Mouse (Mus musculus): ENCODE data around the gene Traf3ip1. TPM values are rescaled to one million over a fixed set of nuclear protein-coding genes. Genes with fewer than 3 reads are reported as not detected.
"Not testable (repeated sequence)": the region's sequence is repeated elsewhere in the genome, so short reads cannot be mapped to it uniquely, and the experiment has no call there.

Traf3ip1 gene
- polyA plus RNA-seq, 1 experiment from 2014 or later, result 4.8 TPM

GRCm38 (mm10) chr1:91466186-91466585 lies 28.3 kb upstream of the Traf3ip1 start:
- H3K4me3 ChIP-seq, result no peak overlapping the region
- no peak overlapping the region for H3K4me2 ChIP-seq
- ATAC-seq (ENCODE audit: insufficient number of reproducible peaks, low FRiP score), result no peak
- no peaks in the 10 kb centered on the region for H3K36me3 ChIP-seq
- no peaks in the 10 kb centered on the region for H3K27me3 ChIP-seq (replicated peaks)
- 0 out of 2 replicates have a peak, but pooled peaks cover 2% of the 10 kb centered on the region for H3K9me3 ChIP-seq (replicated peaks)
- no peak overlapping the region for H3K9ac ChIP-seq
- H3K4me1 ChIP-seq (replicated peaks), result peaks cover 18% of the 10 kb centered on the region
- 89% methylated on average over 6 of the region's 6 CpGs for WGBS
- H3K27ac ChIP-seq (ENCODE audit: poor library complexity, severe bottlenecking), result no peak overlapping the region

- H3K4me1 ChIP-seq (replicated peaks), result peaks cover 13% of the 10 kb centered on the region
- H3K9me3 ChIP-seq (replicated peaks), result 0 out of 2 replicates have a peak, but pooled peaks cover 2% of the 10 kb centered on the region
- H3K9ac ChIP-seq, result no peak overlapping the region
- H3K36me3 ChIP-seq, result no peaks in the 10 kb centered on the region
- 74% methylated on average over 4 of the region's 4 CpGs for WGBS
- no peak overlapping the region for H3K27ac ChIP-seq (ENCODE audit: poor library complexity, severe bottlenecking)
- no peak for ATAC-seq (ENCODE audit: insufficient number of reproducible peaks, low FRiP score)
- H3K27me3 ChIP-seq (replicated peaks), result no peaks in the 10 kb centered on the region
- H3K4me2 ChIP-seq, result no peak overlapping the region
- no peak overlapping the region for H3K4me3 ChIP-seq
These were observed 24.5 kb upstream of the Traf3ip1 start for GRCm38 (mm10) chr1:91469888-91470419.

- not testable (repeated sequence) for H3K36me3 ChIP-seq; H3K9ac ChIP-seq; H3K9me3 ChIP-seq (replicated peaks); H3K4me1 ChIP-seq (replicated peaks); H3K4me2 ChIP-seq; H3K27me3 ChIP-seq (replicated peaks); ATAC-seq (ENCODE audit: insufficient number of reproducible peaks, low FRiP score); H3K27ac ChIP-seq (ENCODE audit: poor library complexity, severe bottlenecking); H3K4me3 ChIP-seq
- 96% methylated on average over 13 of the region's 13 CpGs for WGBS
These were observed 16.3 kb upstream of the Traf3ip1 start for GRCm38 (mm10) chr1:91478145-91478544.

GRCm38 (mm10) chr1:91478958-91479357 lies 15.5 kb upstream of the Traf3ip1 start:
- Histone ChIP-seq H3K4me1 (replicated peaks) (0 out of 2 replicates have a peak, but pooled peaks cover 5% of the 10 kb centered on the region), H3K36me3 (no peaks in the 10 kb centered on the region), H3K9me3 (replicated peaks) (peaks cover 8% of the 10 kb centered on the region; the same call in 1 of the 2 replicates), H3K4me3 (no peak overlapping the region), H3K27me3 (replicated peaks) (0 out of 2 replicates have a peak, but pooled peaks cover 3% of the 10 kb centered on the region), H3K9ac (no peak overlapping the region), H3K4me2 (no peak overlapping the region), H3K27ac (ENCODE audit: poor library complexity, severe bottlenecking) (no peak overlapping the region)
- WGBS, result 90% methylated on average over 1 of the region's 1 CpGs
- ATAC-seq (ENCODE audit: insufficient number of reproducible peaks, low FRiP score), result no peak

GRCm38 (mm10) chr1:91482616-91483211 lies 11.7 kb upstream of the Traf3ip1 start:
- 62% methylated on average over 7 of the region's 7 CpGs for WGBS
- H3K27ac ChIP-seq (ENCODE audit: poor library complexity, severe bottlenecking), result no peak overlapping the region
- no peak for ATAC-seq (ENCODE audit: insufficient number of reproducible peaks, low FRiP score)

GRCm38 (mm10) chr1:91483304-91484010 lies 11.0 kb upstream of the Traf3ip1 start:
- 0 out of 2 replicates have a peak, but pooled peaks cover 3% of the 10 kb centered on the region for H3K27me3 ChIP-seq (replicated peaks)
- H3K9me3 ChIP-seq (replicated peaks), result peaks cover 4% of the 10 kb centered on the region; the same call in 1 of the 2 replicates
- H3K9ac ChIP-seq, result no peak overlapping the region
- 0 out of 2 replicates have a peak, but pooled peaks cover 7% of the 10 kb centered on the region for H3K4me1 ChIP-seq (replicated peaks)
- H3K27ac ChIP-seq (ENCODE audit: poor library complexity, severe bottlenecking), result no peak overlapping the region
- no peaks in the 10 kb centered on the region for H3K36me3 ChIP-seq
- 0 out of 2 replicates have a peak, but pooled peaks have one; percentile 51 for ATAC-seq (ENCODE audit: insufficient number of reproducible peaks, low FRiP score)
- H3K4me3 ChIP-seq, result no peak overlapping the region
- H3K4me2 ChIP-seq, result no peak overlapping the region
- WGBS, result 31% methylated on average over 10 of the region's 10 CpGs

More at GRCm38 (mm10) chr1:91482616-91483211, 11.7 kb upstream of the Traf3ip1 start:
- Histone ChIP-seq H3K4me3 (no peak overlapping the region), H3K9me3 (replicated peaks) (peaks cover 8% of the 10 kb centered on the region; the same call in 1 of the 2 replicates), H3K4me1 (replicated peaks) (0 out of 2 replicates have a peak, but pooled peaks cover 7% of the 10 kb centered on the region), H3K9ac (no peak overlapping the region), H3K27me3 (replicated peaks) (0 out of 2 replicates have a peak, but pooled peaks cover 3% of the 10 kb centered on the region), H3K4me2 (no peak overlapping the region), H3K36me3 (no peaks in the 10 kb centered on the region)

GRCm38 (mm10) chr1:91484011-91484346 lies 10.5 kb upstream of the Traf3ip1 start:
- WGBS, result 68% methylated on average over 5 of the region's 5 CpGs
- Histone ChIP-seq H3K27ac (ENCODE audit: poor library complexity, severe bottlenecking) (no peak overlapping the region), H3K9me3 (replicated peaks) (peaks cover 2% of the 10 kb centered on the region; the same call in 1 of the 2 replicates), H3K27me3 (replicated peaks) (0 out of 2 replicates have a peak, but pooled peaks cover 3% of the 10 kb centered on the region), H3K9ac (no peak overlapping the region), H3K4me1 (replicated peaks) (0 out of 2 replicates have a peak, but pooled peaks cover 7% of the 10 kb centered on the region), H3K36me3 (no peaks in the 10 kb centered on the region), H3K4me2 (no peak overlapping the region), H3K4me3 (no peak overlapping the region)
- ATAC-seq (ENCODE audit: insufficient number of reproducible peaks, low FRiP score), result no peak

GRCm38 (mm10) chr1:91485422-91485821 lies 9.0 kb upstream of the Traf3ip1 start:
- H3K9me3 ChIP-seq (replicated peaks), result no peaks in the 10 kb centered on the region
- WGBS, result 75% methylated on average over 3 of the region's 3 CpGs
- no peak for ATAC-seq (ENCODE audit: insufficient number of reproducible peaks, low FRiP score)

GRCm38 (mm10) chr1:91486165-91486564 lies 8.3 kb upstream of the Traf3ip1 start:
- Histone ChIP-seq H3K9ac (no peak overlapping the region), H3K4me2 (no peak overlapping the region), H3K27ac (ENCODE audit: poor library complexity, severe bottlenecking) (no peak overlapping the region), H3K4me3 (no peak overlapping the region), H3K9me3 (replicated peaks) (no peaks in the 10 kb centered on the region), H3K27me3 (replicated peaks) (no peaks in the 10 kb centered on the region), H3K4me1 (replicated peaks) (0 out of 2 replicates have a peak, but pooled peaks cover 7% of the 10 kb centered on the region), H3K36me3 (no peaks in the 10 kb centered on the region)
- WGBS, result 81% methylated on average over 3 of the region's 3 CpGs
- no peak for ATAC-seq (ENCODE audit: insufficient number of reproducible peaks, low FRiP score)

More at GRCm38 (mm10) chr1:91485422-91485821, 9.0 kb upstream of the Traf3ip1 start:
- no peak overlapping the region for H3K9ac ChIP-seq
- no peak overlapping the region for H3K4me2 ChIP-seq
- H3K27me3 ChIP-seq (replicated peaks), result no peaks in the 10 kb centered on the region
- H3K36me3 ChIP-seq, result no peaks in the 10 kb centered on the region
- no peak overlapping the region for H3K27ac ChIP-seq (ENCODE audit: poor library complexity, severe bottlenecking)
- no peak overlapping the region for H3K4me3 ChIP-seq
- 0 out of 2 replicates have a peak, but pooled peaks cover 7% of the 10 kb centered on the region for H3K4me1 ChIP-seq (replicated peaks)

GRCm38 (mm10) chr1:91490322-91490721 lies 4.1 kb upstream of the Traf3ip1 start:
- Histone ChIP-seq H3K36me3 (no peaks in the 10 kb centered on the region), H3K4me1 (replicated peaks) (peaks cover 4% of the 10 kb centered on the region), H3K9me3 (replicated peaks) (no peaks in the 10 kb centered on the region), H3K27ac (ENCODE audit: poor library complexity, severe bottlenecking) (no peak overlapping the region), H3K4me3 (no peak overlapping the region), H3K9ac (no peak overlapping the region), H3K27me3 (replicated peaks) (no peaks in the 10 kb centered on the region), H3K4me2 (no peak overlapping the region)
- ATAC-seq (ENCODE audit: insufficient number of reproducible peaks, low FRiP score), result no peak
- 79% methylated on average over 1 of the region's 1 CpGs for WGBS

GRCm38 (mm10) chr1:91492740-91493139 lies 1.7 kb upstream of the Traf3ip1 start:
- Histone ChIP-seq H3K4me3 (no peak overlapping the region), H3K4me1 (replicated peaks) (peaks cover 15% of the 10 kb centered on the region), H3K4me2 (no peak overlapping the region), H3K36me3 (no peaks in the 10 kb centered on the region), H3K27ac (ENCODE audit: poor library complexity, severe bottlenecking) (no peak overlapping the region), H3K27me3 (replicated peaks) (no peaks in the 10 kb centered on the region), H3K9ac (no peak overlapping the region), H3K9me3 (replicated peaks) (no peaks in the 10 kb centered on the region)
- 52% methylated on average over 2 of the region's 2 CpGs for WGBS
- ATAC-seq (ENCODE audit: insufficient number of reproducible peaks, low FRiP score), result no peak
